Mouse (Mus musculus): ENCODE data around the gene Ppm1k. TPM values are rescaled to one million over a fixed set of nuclear protein-coding genes. Genes with fewer than 3 reads are reported as not detected.

The Ppm1k gene
- polyA plus RNA-seq, 2 experiments: 3.4 to 4.2 TPM

DNA sequence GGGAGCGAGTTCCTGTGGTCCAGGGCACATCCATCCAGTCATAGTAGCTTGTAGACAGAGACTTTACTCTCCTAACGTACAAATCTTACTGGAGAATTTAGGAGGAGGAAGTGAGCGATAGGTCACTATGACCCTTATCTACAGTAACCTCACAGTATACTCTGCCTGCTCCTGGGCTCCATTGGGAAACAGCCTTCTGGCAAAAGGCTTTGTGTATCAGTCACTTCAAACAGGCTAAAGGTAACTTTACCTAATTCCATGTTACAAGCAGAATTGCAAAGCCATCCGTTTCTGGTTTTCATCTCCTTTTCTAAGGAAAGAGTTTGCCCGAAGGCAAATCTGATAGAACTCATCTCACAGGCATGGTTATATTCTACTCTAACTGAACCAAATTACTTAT lies 2.6 kb upstream of the Ppm1k start:
- no peaks in the 10 kb centered on the region for H3K9me3 ChIP-seq (ENCODE audit: control insufficient read depth, low read length)
- no peak overlapping the region for H3K27ac ChIP-seq (replicated peaks; ENCODE audit: low read depth, low read length)
- ATAC-seq (ENCODE audit: low FRiP score, low read depth) (no peak), DNase-seq (ENCODE audit: low spot score) (no peak)
- H3K4me2 ChIP-seq (replicated peaks; ENCODE audit: low read depth, low read length, severe bottlenecking): no peak overlapping the region
- no peaks in the 10 kb centered on the region for H3K27me3 ChIP-seq (ENCODE audit: control insufficient read depth, insufficient read depth, low read length)
- H3K4me1 ChIP-seq (ENCODE audit: control insufficient read depth, insufficient read depth, low read length): 0 out of 2 replicates have a peak, but pooled peaks cover 10% of the 10 kb centered on the region
- no peak overlapping the region for H3K4me3 ChIP-seq (replicated peaks; ENCODE audit: low read length)
- H3K9ac ChIP-seq (ENCODE audit: low read depth, low read length, severe bottlenecking): no peak overlapping the region
- 85% methylated on average over 5 of the region's 5 CpGs for WGBS
- TF ChIP-seq POLR2A (IDR thresholded peaks at IDR 0.05; ENCODE audit: borderline replicate concordance, extremely low read depth, insufficient read depth, insufficient read length): no peak
- H3K36me3 ChIP-seq (ENCODE audit: control insufficient read depth, insufficient read depth, low read length): no peaks in the 10 kb centered on the region

DNA sequence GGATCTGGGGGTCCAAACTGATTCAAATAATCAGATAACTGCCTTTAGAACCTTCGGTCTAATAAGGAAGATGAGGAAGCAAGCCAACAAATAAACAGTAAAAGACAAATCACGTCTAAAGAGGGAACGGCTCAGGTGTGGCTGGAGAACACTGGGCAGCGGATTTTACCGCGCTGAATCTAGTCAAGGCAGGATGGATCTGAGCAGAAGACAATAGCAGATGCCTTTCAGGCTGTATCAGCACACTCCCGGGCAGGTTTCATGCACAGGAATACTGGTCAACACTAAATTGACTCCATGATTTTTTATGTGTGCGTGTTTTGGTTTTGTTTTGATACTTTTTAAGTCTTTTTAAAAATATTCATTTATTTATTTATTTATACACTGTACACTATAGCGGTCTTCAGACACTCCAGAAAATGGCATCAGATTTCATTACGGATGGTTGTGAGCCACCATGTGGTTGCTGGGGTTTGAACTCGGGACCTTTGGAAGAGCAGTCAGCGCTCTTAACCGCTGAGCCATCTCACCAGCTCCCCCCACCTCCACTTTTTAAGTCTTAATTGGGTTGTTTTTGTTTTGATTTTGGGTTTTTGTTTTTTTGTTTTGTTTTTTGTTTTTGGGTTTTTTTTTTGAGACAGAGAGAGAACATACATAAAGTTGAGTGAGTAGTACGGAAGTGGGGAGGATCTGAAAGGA lies 852 bp upstream of the Ppm1k start:
- TF ChIP-seq POLR2A (IDR thresholded peaks at IDR 0.05; ENCODE audit: borderline replicate concordance, extremely low read depth, insufficient read depth, insufficient read length): no peak
- 23% methylated on average over 14 of the region's 14 CpGs for whole genome bisulfite sequencing
- DNase-seq (ENCODE audit: low spot score): peak; percentile 42
- H3K36me3 ChIP-seq (ENCODE audit: control insufficient read depth, insufficient read depth, low read length): no peaks in the 10 kb centered on the region
- peak overlapping the region; percentile 60 for H3K4me3 ChIP-seq (replicated peaks; ENCODE audit: low read length)
- 0 out of 2 replicates have a peak, but pooled peaks cover 10% of the 10 kb centered on the region for H3K4me1 ChIP-seq (ENCODE audit: control insufficient read depth, insufficient read depth, low read length)
- H3K4me2 ChIP-seq (replicated peaks; ENCODE audit: low read depth, low read length, severe bottlenecking): peak overlapping the region; percentile 63
- H3K9ac ChIP-seq (ENCODE audit: low read depth, low read length, severe bottlenecking): peak overlapping the region; percentile 61
- H3K27ac ChIP-seq (replicated peaks; ENCODE audit: low read depth, low read length): peak overlapping the region; percentile 77
- ATAC-seq (ENCODE audit: low FRiP score, low read depth): peak; percentile 20
- H3K27me3 ChIP-seq (ENCODE audit: control insufficient read depth, insufficient read depth, low read length): no peaks in the 10 kb centered on the region
- H3K9me3 ChIP-seq (ENCODE audit: control insufficient read depth, low read length): no peaks in the 10 kb centered on the region

DNA sequence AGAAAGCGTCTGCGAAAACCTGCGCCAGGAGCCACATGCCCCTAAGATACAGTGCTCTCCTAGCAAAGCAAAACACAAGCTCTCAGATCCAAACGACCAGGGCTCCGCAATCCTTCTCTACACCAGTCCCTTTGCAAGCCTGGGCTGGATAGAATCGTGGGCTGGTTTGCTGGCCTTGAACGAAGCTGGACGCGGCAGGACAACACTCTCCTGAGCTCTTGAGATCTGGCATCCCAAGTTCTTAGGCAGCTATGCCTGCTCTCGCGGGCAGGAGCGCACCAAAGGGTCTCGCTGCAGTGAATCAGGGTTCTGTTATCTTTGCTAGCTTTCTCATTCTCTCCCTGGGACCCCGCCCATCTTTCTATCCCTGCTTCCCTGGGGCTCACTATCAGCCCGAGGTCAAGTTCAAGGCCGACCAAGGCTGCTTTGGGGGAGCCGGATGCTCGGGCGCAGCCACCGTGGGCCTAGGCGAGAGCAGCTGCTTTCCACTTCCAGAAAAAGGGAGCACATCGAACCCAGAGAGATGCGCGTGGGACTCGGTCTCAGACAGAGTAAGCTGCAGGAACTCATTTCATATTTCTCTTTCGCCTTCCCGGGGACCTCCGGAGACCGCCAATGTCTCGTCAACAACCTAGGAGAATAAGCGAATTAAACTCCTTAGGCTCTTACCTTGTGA lies 519 bp downstream of the Ppm1k start:
- peak overlapping the region; percentile 63 for H3K4me2 ChIP-seq (replicated peaks; ENCODE audit: low read depth, low read length, severe bottlenecking)
- peak; percentile 18 for DNase-seq (ENCODE audit: low spot score)
- peak overlapping the region; percentile 66 for H3K9ac ChIP-seq (ENCODE audit: low read depth, low read length, severe bottlenecking)
- no peaks in the 10 kb centered on the region for H3K36me3 ChIP-seq (ENCODE audit: control insufficient read depth, insufficient read depth, low read length)
- WGBS: under 1% methylated on average over 31 of the region's 31 CpGs
- H3K4me3 ChIP-seq (replicated peaks; ENCODE audit: low read length): peak overlapping the region; percentile 60
- H3K4me1 ChIP-seq (ENCODE audit: control insufficient read depth, insufficient read depth, low read length): 0 out of 2 replicates have a peak, but pooled peaks cover 10% of the 10 kb centered on the region
- peak overlapping the region; percentile 61 for H3K27ac ChIP-seq (replicated peaks; ENCODE audit: low read depth, low read length)
- H3K9me3 ChIP-seq (ENCODE audit: control insufficient read depth, low read length): no peaks in the 10 kb centered on the region
- no peak for TF ChIP-seq POLR2A (IDR thresholded peaks at IDR 0.05; ENCODE audit: borderline replicate concordance, extremely low read depth, insufficient read depth, insufficient read length)
- H3K27me3 ChIP-seq (ENCODE audit: control insufficient read depth, insufficient read depth, low read length): no peaks in the 10 kb centered on the region
- ATAC-seq (ENCODE audit: low FRiP score, low read depth): peak; percentile 4; the same call in 1 of the 2 replicates

DNA sequence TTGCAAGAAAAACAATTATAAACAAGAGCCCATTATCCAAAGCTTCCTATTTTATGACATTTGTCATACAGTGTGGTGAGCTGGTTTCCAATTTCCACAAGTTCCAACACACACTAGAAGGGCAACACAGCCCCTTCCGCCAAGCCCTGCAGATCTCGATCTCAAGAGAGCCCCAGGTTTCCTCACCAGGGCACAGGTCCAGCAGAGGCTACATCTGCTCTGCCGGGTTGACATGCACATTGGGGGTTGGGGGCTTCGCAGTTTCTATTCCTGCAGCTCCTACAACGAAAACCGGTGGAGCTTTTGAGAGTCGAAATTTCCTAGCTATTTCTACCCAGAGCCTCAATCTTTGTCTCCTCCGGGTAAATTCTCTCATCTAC lies 1.0 kb downstream of the Ppm1k start:
- Histone ChIP-seq H3K27me3 (ENCODE audit: control insufficient read depth, insufficient read depth, low read length) (no peaks in the 10 kb centered on the region), H3K4me1 (ENCODE audit: control insufficient read depth, insufficient read depth, low read length) (0 out of 2 replicates have a peak, but pooled peaks cover 10% of the 10 kb centered on the region), H3K9me3 (ENCODE audit: control insufficient read depth, low read length) (no peaks in the 10 kb centered on the region), H3K4me3 (replicated peaks; ENCODE audit: low read length) (peak overlapping the region; percentile 60), H3K27ac (replicated peaks; ENCODE audit: low read depth, low read length) (peak overlapping the region; percentile 61; the same call in 1 of the 2 replicates), H3K36me3 (ENCODE audit: control insufficient read depth, insufficient read depth, low read length) (no peaks in the 10 kb centered on the region), H3K9ac (ENCODE audit: low read depth, low read length, severe bottlenecking) (peak overlapping the region; percentile 66), H3K4me2 (replicated peaks; ENCODE audit: low read depth, low read length, severe bottlenecking) (peak overlapping the region; percentile 63)
- ATAC-seq (ENCODE audit: low FRiP score, low read depth): no peak
- peak; percentile 5 for DNase-seq (ENCODE audit: low spot score)
- no peak for TF ChIP-seq POLR2A (IDR thresholded peaks at IDR 0.05; ENCODE audit: borderline replicate concordance, extremely low read depth, insufficient read depth, insufficient read length)
- WGBS: 3% methylated on average over 8 of the region's 8 CpGs

DNA sequence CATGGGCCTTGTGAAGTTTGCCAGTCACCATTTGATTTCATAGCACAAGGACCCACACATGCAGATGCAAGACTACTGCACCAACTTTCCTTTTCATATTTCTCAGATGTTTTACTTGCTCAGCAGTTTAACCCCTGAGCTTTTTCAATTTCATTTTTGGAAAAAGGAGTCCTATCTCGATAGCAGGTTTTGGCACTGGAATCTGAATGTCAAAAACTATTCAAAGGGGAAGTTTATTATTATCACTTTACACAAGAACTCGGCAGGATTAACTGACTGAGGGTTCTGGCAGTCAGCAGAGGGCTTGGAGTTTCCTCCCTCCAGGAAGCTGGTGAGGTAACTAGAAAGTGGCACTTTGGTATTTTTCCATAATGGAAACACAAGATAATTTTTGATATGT lies 1.9 kb downstream of the Ppm1k start:
- Histone ChIP-seq H3K4me3 (replicated peaks; ENCODE audit: low read length) (peak overlapping the region; percentile 60), H3K27me3 (ENCODE audit: control insufficient read depth, insufficient read depth, low read length) (no peaks in the 10 kb centered on the region), H3K4me2 (replicated peaks; ENCODE audit: low read depth, low read length, severe bottlenecking) (peak overlapping the region; percentile 63), H3K9me3 (ENCODE audit: control insufficient read depth, low read length) (no peaks in the 10 kb centered on the region), H3K27ac (replicated peaks; ENCODE audit: low read depth, low read length) (no peak overlapping the region), H3K4me1 (ENCODE audit: control insufficient read depth, insufficient read depth, low read length) (0 out of 2 replicates have a peak, but pooled peaks cover 10% of the 10 kb centered on the region), H3K36me3 (ENCODE audit: control insufficient read depth, insufficient read depth, low read length) (no peaks in the 10 kb centered on the region), H3K9ac (ENCODE audit: low read depth, low read length, severe bottlenecking) (no peak overlapping the region)
- no peak for TF ChIP-seq POLR2A (IDR thresholded peaks at IDR 0.05; ENCODE audit: borderline replicate concordance, extremely low read depth, insufficient read depth, insufficient read length)
- no peak for ATAC-seq (ENCODE audit: low FRiP score, low read depth)
- WGBS: 49% methylated on average over 2 of the region's 2 CpGs
- no peak for DNase-seq (ENCODE audit: low spot score)

Data from limb, embryonic 14.5 days (tissue).